Mouse (Mus musculus): ENCODE measurements at regions not wholly inside any gene's neighbourhood (a gene's known extent, or its start where the extent isn't known, plus 50 kb on each side); places are given as distances from the start of the nearest gene placed in this dataset.

- ATAC-seq (ENCODE audit: insufficient number of reproducible peaks, low FRiP score, low TSS enrichment), result no peak
Measured at GRCm38 (mm10) chr7:73594492-73595139, 53.0 kb upstream of the Chd2 start.

GRCm38 (mm10) chr7:73593645-73594385, 52.2 kb upstream of the Chd2 start:
- no peak for ATAC-seq (ENCODE audit: insufficient number of reproducible peaks, low FRiP score, low TSS enrichment)

GRCm38 (mm10) chr7:73592857-73593256, 51.2 kb upstream of the Chd2 start:
- no peak for ATAC-seq (ENCODE audit: insufficient number of reproducible peaks, low FRiP score, low TSS enrichment)

Measured in cerebellum, adult (tissue).